Mouse (Mus musculus) limb, embryonic 13.5 days (tissue): ENCODE measurements around the gene Rnf185. TPM values are rescaled to one million over a fixed set of nuclear protein-coding genes. Genes with fewer than 3 reads are reported as not detected.

ENCODE experiments used
- ATAC-seq: fragments of 200-750 bp; cut with Nextera tagmentation; 2 replicates; pipeline ENCODE4 v1.8.0; 2017; ENCODE audit warnings: low read depth, moderate number of reproducible peaks, moderate TSS enrichment; ENCODE audit not compliant: low FRiP score
- H3K27ac ChIP-seq: fragments of 300-500 bp; sonication (generic); 2 replicates; pipeline ENCODE4 v1.5.1; 2015; ENCODE audit warnings: inconsistent platforms, mild to moderate bottlenecking, moderate library complexity
- H3K27me3 ChIP-seq: fragments of 300-500 bp; sonication (generic); 2 replicates; pipeline ENCODE4 v1.6.1; 2015; ENCODE audit warnings: mild to moderate bottlenecking, inconsistent platforms
- H3K36me3 ChIP-seq: fragments of 300-500 bp; sonication (generic); 2 replicates; pipeline ENCODE4 v1.6.1; 2015; ENCODE audit warnings: inconsistent platforms, mild to moderate bottlenecking, moderate library complexity
- H3K4me1 ChIP-seq: fragments of 300-500 bp; sonication (generic); 2 replicates; pipeline ENCODE4 v1.6.1; 2015; ENCODE audit warnings: inconsistent platforms
- H3K4me2 ChIP-seq: fragments of 300-500 bp; sonication (generic); replicated peaks from 2 replicates; pipeline ENCODE4 v1.6.1; 2015; ENCODE audit warnings: inconsistent platforms, mild to moderate bottlenecking, moderate library complexity
- H3K4me3 ChIP-seq: fragments of 300-500 bp; sonication (generic); 2 replicates; pipeline ENCODE4 v1.5.1; 2015; ENCODE audit warnings: moderate library complexity, mild to moderate bottlenecking, inconsistent platforms
- H3K9ac ChIP-seq: fragments of 300-500 bp; sonication (generic); 2 replicates; pipeline ENCODE4 v1.6.1; 2015; ENCODE audit warnings: mild to moderate bottlenecking, inconsistent platforms
- H3K9me3 ChIP-seq: fragments of 300-500 bp; sonication (generic); 2 replicates; pipeline ENCODE4 v1.6.1; 2016; ENCODE audit warnings: inconsistent platforms
- WGBS: fragments of 180-500 bp; shearing (Covaris S2); methylation state at CpG from one replicate; pipeline ENCODE4 v1.1.7; 2015; 5-methylcytosine and 5-hydroxymethylcytosine counted together
- polyA plus RNA-seq: library from polyadenylated mRNA; unstranded; fragments of >200 nt; fragmentation: Nextera tagmentation; extraction: Ambion mirVana; gene quantifications from 2 replicates; pipeline ENCODE4 v1.2.1, GENCODE M21; 2015

Gene Rnf185
- polyA plus RNA-seq, 1 experiment from 2014 or later, result 41.3 TPM

GRCm38 (mm10) chr11:3408997-3409732 lies 43.0 kb downstream of the Rnf185 start, which contains the start of gene Limk2:
Gene Limk2, minus strand, starts transcription at chr11:3409189.
- Histone ChIP-seq H3K4me1 (peaks cover 12% of the 10 kb centered on the region), H3K36me3 (peaks cover 5% of the 10 kb centered on the region), H3K4me2 (peak within 1 kb of the TSS; percentile 86), H3K4me3 (peak within 1 kb of the TSS; percentile 77), H3K9me3 (no peaks in the 10 kb centered on the region), H3K27ac (peak within 1 kb of the TSS; percentile 39; the same call in 1 of the 2 replicates), H3K27me3 (no peaks in the 10 kb centered on the region), H3K9ac (peak within 1 kb of the TSS; percentile 77)
- ATAC-seq, result peak; percentile 91
- 3% methylated on average over 45 of the region's 45 CpGs for WGBS

- Histone ChIP-seq H3K9ac (peak overlapping the region; percentile 77), H3K4me1 (peaks cover 12% of the 10 kb centered on the region), H3K4me2 (peak overlapping the region; percentile 86), H3K36me3 (no peaks in the 10 kb centered on the region; the same call in 1 of the 2 replicates), H3K27ac (peak overlapping the region; percentile 39; the same call in 1 of the 2 replicates), H3K27me3 (no peaks in the 10 kb centered on the region), H3K9me3 (no peaks in the 10 kb centered on the region), H3K4me3 (peak overlapping the region; percentile 77)
- no peak for ATAC-seq
- 7% methylated on average over 34 of the region's 34 CpGs for WGBS
Measured at GRCm38 (mm10) chr11:3408131-3408996, 43.8 kb downstream of the Rnf185 start.

- WGBS, result 81% methylated on average over 7 of the region's 7 CpGs
- Histone ChIP-seq H3K27ac (no peak overlapping the region), H3K4me2 (no peak overlapping the region), H3K36me3 (no peaks in the 10 kb centered on the region; the same call in 1 of the 2 replicates), H3K4me1 (peaks cover 12% of the 10 kb centered on the region), H3K9me3 (no peaks in the 10 kb centered on the region), H3K27me3 (no peaks in the 10 kb centered on the region), H3K4me3 (no peak overlapping the region), H3K9ac (no peak overlapping the region)
- ATAC-seq, result no peak
Measured at GRCm38 (mm10) chr11:3404287-3405047, 47.7 kb downstream of the Rnf185 start.

- H3K27ac ChIP-seq, result no peak overlapping the region
- H3K9ac ChIP-seq, result no peak overlapping the region
- no peak overlapping the region for H3K4me3 ChIP-seq
- 79% methylated on average over 3 of the region's 3 CpGs for WGBS
- H3K4me2 ChIP-seq, result no peak overlapping the region
- H3K36me3 ChIP-seq, result no peaks in the 10 kb centered on the region; the same call in 1 of the 2 replicates
- peaks cover 7% of the 10 kb centered on the region for H3K4me1 ChIP-seq
- no peaks in the 10 kb centered on the region for H3K9me3 ChIP-seq
- ATAC-seq, result no peak
- no peaks in the 10 kb centered on the region for H3K27me3 ChIP-seq
Measured at GRCm38 (mm10) chr11:3403024-3403423, 49.1 kb downstream of the Rnf185 start.

GRCm38 (mm10) chr11:3398318-3398717 lies 53.8 kb downstream of the Rnf185 start:
- no peak for ATAC-seq
- Histone ChIP-seq H3K4me2 (no peak overlapping the region), H3K27me3 (no peaks in the 10 kb centered on the region), H3K27ac (no peak overlapping the region), H3K9ac (no peak overlapping the region), H3K36me3 (no peaks in the 10 kb centered on the region), H3K9me3 (no peaks in the 10 kb centered on the region), H3K4me3 (no peak overlapping the region), H3K4me1 (peaks cover 3% of the 10 kb centered on the region; the same call in 1 of the 2 replicates)
- 38% methylated on average over 1 of the region's 1 CpGs for WGBS

- no peaks in the 10 kb centered on the region for H3K27me3 ChIP-seq
- H3K4me1 ChIP-seq, result peaks cover 13% of the 10 kb centered on the region
- H3K9me3 ChIP-seq, result no peaks in the 10 kb centered on the region
- 77% methylated on average over 8 of the region's 8 CpGs for WGBS
- H3K36me3 ChIP-seq, result 0 out of 2 replicates have a peak, but pooled peaks cover 2% of the 10 kb centered on the region
- H3K27ac ChIP-seq, result no peak overlapping the region
- H3K9ac ChIP-seq, result no peak overlapping the region
- H3K4me2 ChIP-seq, result no peak overlapping the region
- no peak overlapping the region for H3K4me3 ChIP-seq
- no peak for ATAC-seq
Measured at GRCm38 (mm10) chr11:3396562-3396961, 55.6 kb downstream of the Rnf185 start.

GRCm38 (mm10) chr11:3396091-3396490 lies 56.1 kb downstream of the Rnf185 start:
- Histone ChIP-seq H3K9ac (no peak overlapping the region), H3K4me1 (peaks cover 13% of the 10 kb centered on the region), H3K4me3 (no peak overlapping the region), H3K27me3 (no peaks in the 10 kb centered on the region), H3K9me3 (no peaks in the 10 kb centered on the region), H3K36me3 (0 out of 2 replicates have a peak, but pooled peaks cover 2% of the 10 kb centered on the region), H3K4me2 (no peak overlapping the region), H3K27ac (no peak overlapping the region)
- 78% methylated on average over 3 of the region's 3 CpGs for WGBS
- no peak for ATAC-seq

GRCm38 (mm10) chr11:3394520-3394919 lies 57.6 kb downstream of the Rnf185 start:
- Histone ChIP-seq H3K36me3 (0 out of 2 replicates have a peak, but pooled peaks cover 2% of the 10 kb centered on the region), H3K9ac (no peak overlapping the region), H3K27me3 (no peaks in the 10 kb centered on the region), H3K27ac (0 out of 2 replicates have a peak overlapping the region, but pooled peaks have one; percentile 15), H3K4me1 (peaks cover 13% of the 10 kb centered on the region), H3K9me3 (no peaks in the 10 kb centered on the region), H3K4me3 (no peak overlapping the region), H3K4me2 (no peak overlapping the region)
- 63% methylated on average over 5 of the region's 5 CpGs for WGBS
- no peak for ATAC-seq

GRCm38 (mm10) chr11:3392526-3392925 lies 59.6 kb downstream of the Rnf185 start:
- no peak overlapping the region for H3K4me2 ChIP-seq
- 70% methylated on average over 8 of the region's 8 CpGs for WGBS
- no peak overlapping the region for H3K4me3 ChIP-seq
- H3K4me1 ChIP-seq, result peaks cover 13% of the 10 kb centered on the region
- peak overlapping the region; percentile 22; the same call in 1 of the 2 replicates for H3K27ac ChIP-seq
- ATAC-seq, result no peak
- no peaks in the 10 kb centered on the region for H3K9me3 ChIP-seq
- H3K36me3 ChIP-seq, result 0 out of 2 replicates have a peak, but pooled peaks cover 2% of the 10 kb centered on the region
- no peaks in the 10 kb centered on the region for H3K27me3 ChIP-seq
- H3K9ac ChIP-seq, result 0 out of 2 replicates have a peak overlapping the region, but pooled peaks have one; percentile 25

GRCm38 (mm10) chr11:3390789-3391188 lies 61.4 kb downstream of the Rnf185 start:
- H3K4me3 ChIP-seq, result no peak overlapping the region
- H3K4me1 ChIP-seq, result peaks cover 13% of the 10 kb centered on the region
- 87% methylated on average over 5 of the region's 5 CpGs for WGBS
- no peaks in the 10 kb centered on the region for H3K9me3 ChIP-seq
- no peaks in the 10 kb centered on the region for H3K27me3 ChIP-seq
- H3K4me2 ChIP-seq, result no peak overlapping the region
- H3K27ac ChIP-seq, result no peak overlapping the region
- no peak overlapping the region for H3K9ac ChIP-seq
- no peak for ATAC-seq
- peaks cover 6% of the 10 kb centered on the region; the same call in 1 of the 2 replicates for H3K36me3 ChIP-seq

GRCm38 (mm10) chr11:3389996-3390395 lies 62.2 kb downstream of the Rnf185 start:
- WGBS, result 53% methylated on average over 5 of the region's 5 CpGs
- H3K36me3 ChIP-seq, result peaks cover 6% of the 10 kb centered on the region; the same call in 1 of the 2 replicates
- no peak overlapping the region for H3K4me3 ChIP-seq
- peaks cover 13% of the 10 kb centered on the region for H3K4me1 ChIP-seq
- ATAC-seq, result no peak
- H3K27me3 ChIP-seq, result no peaks in the 10 kb centered on the region
- no peaks in the 10 kb centered on the region for H3K9me3 ChIP-seq
- no peak overlapping the region for H3K9ac ChIP-seq
- no peak overlapping the region for H3K4me2 ChIP-seq
- H3K27ac ChIP-seq, result no peak overlapping the region
